Mouse (Mus musculus) liver, postnatal 0 days (tissue): ENCODE results near the gene Gm5129. TPM values are rescaled to one million over a fixed set of nuclear protein-coding genes. Genes with fewer than 3 reads are reported as not detected.
"Not testable (repeated sequence)": the region's sequence is repeated elsewhere in the genome, so short reads cannot be mapped to it uniquely, and the experiment has no call there.

ENCODE experiments used
- ATAC-seq: fragments of 200-750 bp; cut with Nextera tagmentation; 2 replicates; pipeline ENCODE4 v1.8.0; 2017; ENCODE audit warnings: mild to moderate bottlenecking, moderate library complexity
- DNase-seq: peaks from one replicate; pipeline ENCODE4 v3.0.0-alpha.2; 2016
- H3K27ac ChIP-seq: fragments of 300-500 bp; sonication (generic); 2 replicates; pipeline ENCODE4 v1.5.1; 2014; ENCODE audit warnings: antibody characterized with exemption, moderate library complexity, mild to moderate bottlenecking, low read depth
- H3K27me3 ChIP-seq: fragments of 300-500 bp; sonication (generic); 2 replicates; pipeline ENCODE4 v1.6.1; 2014; ENCODE audit warnings: low read length, control low read depth, mixed read lengths; ENCODE audit not compliant: insufficient read depth
- H3K36me3 ChIP-seq: fragments of 300-500 bp; sonication (generic); replicated peaks from 2 replicates; pipeline ENCODE4 v1.6.1; 2014; ENCODE audit warnings: mild to moderate bottlenecking, control low read depth, low read length, moderate library complexity, mixed read lengths; ENCODE audit not compliant: insufficient read depth
- H3K4me1 ChIP-seq: fragments of 300-500 bp; sonication (generic); 2 replicates; pipeline ENCODE4 v1.6.1; 2014; ENCODE audit warnings: antibody characterized with exemption, mild to moderate bottlenecking, control low read depth; ENCODE audit not compliant: insufficient read depth
- H3K4me2 ChIP-seq: fragments of 300-500 bp; sonication (generic); 2 replicates; pipeline ENCODE4 v1.6.1; 2014; ENCODE audit warnings: low read depth, mild to moderate bottlenecking, low read length, moderate library complexity, mixed read lengths
- H3K4me3 ChIP-seq: fragments of 300-500 bp; sonication (generic); 2 replicates; pipeline ENCODE4 v1.5.1; 2014; ENCODE audit warnings: low read depth, low read length
- H3K9ac ChIP-seq: fragments of 300-500 bp; sonication (generic); replicated peaks from 2 replicates; pipeline ENCODE4 v1.6.1; 2014; ENCODE audit warnings: mild to moderate bottlenecking, moderate library complexity
- H3K9me3 ChIP-seq: fragments of 300-500 bp; sonication (generic); 2 replicates; pipeline ENCODE4 v1.6.1; 2016; ENCODE audit warnings: mild to moderate bottlenecking, control low read depth, low read length, mixed read lengths
- CTCF ChIP-seq: sonication (generic); IDR thresholded peaks from 2 replicates; pipeline ENCODE4 v1.5.1; 2016; ENCODE audit warnings: antibody characterized with exemption, low read depth
- EP300 ChIP-seq: IDR thresholded peaks from 2 replicates; pipeline ENCODE4 v1.6.1; 2016; ENCODE audit warnings: antibody characterized with exemption, low read depth, mild to moderate bottlenecking
- WGBS: fragments of 180-500 bp; shearing (Covaris S2); extraction: QIAGEN DNeasy Blood & Tissue Kit; methylation state at CpG from one replicate; pipeline ENCODE4 v1.1.7; 2014; ENCODE audit not compliant: insufficient replicate concordance; 5-methylcytosine and 5-hydroxymethylcytosine counted together
- polyA plus RNA-seq: library from polyadenylated mRNA; unstranded; fragments of >200 nt; fragmentation: Nextera tagmentation; extraction: Ambion mirVana; gene quantifications from 2 replicates; pipeline ENCODE4 v1.2.1, GENCODE M21; 2015

Gene Gm5129
- polyA plus RNA-seq, 1 experiment from 2014 or later, result not detected

DNA sequence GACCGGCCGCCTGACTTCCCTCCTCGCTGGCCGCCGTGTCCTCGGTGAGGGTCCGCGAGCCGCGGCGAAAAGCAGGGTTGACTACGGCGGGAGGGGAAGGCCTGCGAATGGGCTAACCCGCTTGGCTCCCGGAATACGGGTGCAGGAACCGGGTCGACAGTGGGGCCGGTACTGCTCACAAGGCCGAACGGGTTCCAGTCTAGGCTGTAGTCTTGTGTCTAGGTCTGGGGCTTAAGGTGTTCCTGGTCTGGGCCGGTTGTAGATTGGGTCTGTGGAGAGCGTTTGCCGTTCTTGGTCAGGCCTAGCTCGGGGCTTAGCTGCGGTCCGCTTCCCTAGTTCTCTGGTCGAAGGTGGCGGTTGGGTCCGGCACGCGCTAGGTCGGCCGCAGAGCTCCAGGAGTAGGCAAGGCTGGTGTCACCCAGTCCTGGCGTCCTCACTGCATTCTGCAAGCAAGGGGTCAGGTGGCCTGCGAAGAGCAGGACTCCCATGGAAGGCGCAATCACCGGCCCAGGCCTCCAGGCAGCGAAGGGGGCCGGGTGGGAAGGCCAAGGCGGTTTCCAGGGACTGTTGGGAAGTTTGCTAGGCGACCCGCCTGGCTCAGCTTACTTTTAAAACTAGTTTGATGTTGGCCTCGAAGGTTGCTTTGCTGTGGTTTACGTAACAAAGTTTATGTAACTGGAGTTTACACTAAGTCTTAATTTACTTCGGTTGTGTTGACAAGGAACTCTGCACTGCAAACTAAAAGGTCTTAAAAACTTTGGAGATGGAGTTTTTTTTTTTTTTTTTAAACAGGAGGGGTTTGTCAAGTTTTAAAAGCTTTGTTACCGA is 551 bp upstream of the Gm5129 start:
- H3K27ac ChIP-seq, result peak overlapping the region; percentile 99
- peak overlapping the region; percentile 80 for H3K4me2 ChIP-seq
- peaks cover 31% of the 10 kb centered on the region for H3K4me1 ChIP-seq
- H3K4me3 ChIP-seq, result peak overlapping the region; percentile 96
- peak overlapping the region; percentile 96 for H3K9ac ChIP-seq
- TF ChIP-seq EP300, result no peak
- no peak for TF ChIP-seq CTCF
- no peaks in the 10 kb centered on the region for H3K27me3 ChIP-seq
- ATAC-seq (peak; percentile 57), DNase-seq (peak; percentile 69)
- WGBS, result under 1% methylated on average over 48 of the region's 48 CpGs
- no peaks in the 10 kb centered on the region for H3K9me3 ChIP-seq
- no peaks in the 10 kb centered on the region for H3K36me3 ChIP-seq

DNA sequence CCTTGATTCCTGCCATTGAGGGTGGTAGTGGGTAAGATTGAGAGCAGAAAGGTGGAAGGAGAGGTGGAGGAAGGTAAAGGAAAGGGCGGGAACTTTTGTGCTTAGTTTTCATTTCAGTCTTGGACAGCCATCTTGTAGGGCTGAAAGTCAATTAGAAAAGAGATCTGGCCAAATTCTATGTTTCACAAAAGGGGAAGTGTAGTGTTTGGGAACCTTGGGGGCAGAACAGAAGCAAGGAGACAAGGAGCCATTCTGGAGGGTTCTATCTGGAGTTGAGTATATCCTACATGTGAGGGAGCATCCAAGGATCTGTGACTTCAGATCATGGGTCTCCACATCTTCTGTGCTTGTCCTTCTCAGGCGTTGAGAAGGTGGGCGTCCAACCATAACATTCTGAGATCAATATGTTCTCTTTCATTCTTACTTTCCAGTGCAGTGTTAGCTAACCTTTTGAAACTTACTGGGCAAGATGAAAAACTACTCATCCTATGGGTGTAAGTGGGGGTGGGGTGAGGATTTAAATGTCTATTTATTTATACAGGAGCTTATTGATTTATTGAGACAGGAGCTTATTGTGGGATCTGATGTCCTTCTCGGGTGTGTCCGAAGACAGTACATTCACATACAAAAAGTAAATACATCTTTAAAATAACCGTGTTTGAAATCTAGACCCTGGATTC is 765 bp downstream of the Gm5129 start:
- DNase-seq (no peak), ATAC-seq (0 out of 2 replicates have a peak, but pooled peaks have one; percentile 2)
- Histone ChIP-seq H3K27me3 (no peaks in the 10 kb centered on the region), H3K4me2 (peak overlapping the region; percentile 80), H3K4me3 (peak overlapping the region; percentile 96), H3K9me3 (no peaks in the 10 kb centered on the region), H3K36me3 (no peaks in the 10 kb centered on the region), H3K4me1 (peaks cover 22% of the 10 kb centered on the region), H3K9ac (peak overlapping the region; percentile 96), H3K27ac (peak overlapping the region; percentile 99)
- WGBS, result 33% methylated on average over 6 of the region's 6 CpGs
- no peak for TF ChIP-seq EP300
- no peak for TF ChIP-seq CTCF

DNA sequence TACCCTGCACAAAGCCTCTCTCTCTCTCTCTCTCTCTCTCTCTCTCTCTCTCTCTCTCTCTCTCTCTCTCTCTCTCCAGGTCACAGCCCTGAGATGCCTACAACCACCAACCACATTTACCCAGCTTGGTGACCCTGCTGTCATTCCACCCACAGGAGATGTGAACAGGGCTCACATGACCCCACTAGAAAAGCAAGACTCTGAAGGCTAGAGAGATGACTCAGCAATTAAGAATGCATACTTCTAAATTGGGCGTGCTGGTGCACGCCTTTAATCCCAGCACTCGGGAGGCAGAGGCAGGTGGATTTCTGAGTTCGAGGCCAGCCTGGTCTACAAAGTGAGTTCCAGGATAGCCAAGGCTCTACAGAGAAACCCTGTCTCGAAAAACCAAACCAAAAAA is 9.7 kb downstream of the Gm5129 start:
- H3K9me3 ChIP-seq, H3K4me2 ChIP-seq, ATAC-seq, H3K4me1 ChIP-seq, H3K4me3 ChIP-seq, DNase-seq, H3K27me3 ChIP-seq, H3K36me3 ChIP-seq, H3K27ac ChIP-seq, H3K9ac ChIP-seq: not testable (repeated sequence)
- 75% methylated on average over 5 of the region's 5 CpGs for WGBS

DNA sequence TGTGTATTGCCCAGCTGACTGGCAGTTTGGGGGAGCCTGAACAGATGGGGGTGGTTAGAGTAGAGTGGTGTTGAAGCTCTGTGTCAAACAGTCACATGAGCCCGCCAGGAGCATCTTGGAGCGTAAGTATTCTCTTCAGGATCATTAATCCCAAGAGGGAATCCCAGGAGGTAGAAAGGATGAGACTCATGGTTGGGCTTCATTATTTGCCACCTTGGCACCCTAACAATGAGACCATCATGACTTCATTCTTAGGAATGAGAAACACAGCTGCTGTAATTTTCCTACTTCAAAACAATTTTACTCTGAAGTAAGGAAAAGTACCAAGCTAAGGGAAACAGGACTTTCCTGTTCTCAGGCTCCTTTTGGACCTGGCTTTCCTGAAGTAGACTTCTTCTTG is 10.4 kb downstream of the Gm5129 start:
- DNase-seq (no peak), ATAC-seq (no peak)
- TF ChIP-seq CTCF (no peak), EP300 (no peak)
- Histone ChIP-seq H3K9me3 (no peaks in the 10 kb centered on the region), H3K4me2 (no peak overlapping the region), H3K4me3 (no peak overlapping the region), H3K27ac (no peak overlapping the region), H3K27me3 (no peaks in the 10 kb centered on the region), H3K4me1 (no peaks in the 10 kb centered on the region), H3K36me3 (no peaks in the 10 kb centered on the region), H3K9ac (no peak overlapping the region)
- 81% methylated on average over 2 of the region's 2 CpGs for WGBS

DNA sequence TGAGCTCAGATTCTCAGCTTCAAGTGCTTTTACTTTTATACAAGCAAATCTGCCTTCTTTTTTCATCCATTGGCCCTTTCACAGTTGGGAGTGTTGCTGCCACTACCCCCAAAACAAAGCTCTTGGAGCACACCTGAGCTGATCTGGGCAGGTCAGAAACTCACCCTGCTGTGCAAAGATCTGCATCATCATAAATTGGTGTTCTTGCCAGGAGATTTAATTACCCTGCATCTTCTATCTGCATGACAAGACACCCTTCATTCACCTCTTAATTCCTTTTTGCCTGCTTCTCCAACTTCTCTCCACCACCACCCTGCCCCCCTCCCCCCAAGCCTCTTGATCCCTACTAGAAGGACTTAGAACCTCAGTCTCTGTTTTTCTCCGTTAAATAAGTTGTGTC is 14.6 kb downstream of the Gm5129 start:
- Histone ChIP-seq H3K36me3 (no peaks in the 10 kb centered on the region), H3K4me2 (no peak overlapping the region), H3K4me3 (no peak overlapping the region), H3K9me3 (no peaks in the 10 kb centered on the region), H3K9ac (no peak overlapping the region), H3K27ac (no peak overlapping the region), H3K4me1 (no peaks in the 10 kb centered on the region), H3K27me3 (no peaks in the 10 kb centered on the region)
- WGBS, result 20% methylated on average over 1 of the region's 1 CpGs
- DNase-seq (no peak), ATAC-seq (no peak)
- no peak for TF ChIP-seq CTCF
- no peak for TF ChIP-seq EP300

DNA sequence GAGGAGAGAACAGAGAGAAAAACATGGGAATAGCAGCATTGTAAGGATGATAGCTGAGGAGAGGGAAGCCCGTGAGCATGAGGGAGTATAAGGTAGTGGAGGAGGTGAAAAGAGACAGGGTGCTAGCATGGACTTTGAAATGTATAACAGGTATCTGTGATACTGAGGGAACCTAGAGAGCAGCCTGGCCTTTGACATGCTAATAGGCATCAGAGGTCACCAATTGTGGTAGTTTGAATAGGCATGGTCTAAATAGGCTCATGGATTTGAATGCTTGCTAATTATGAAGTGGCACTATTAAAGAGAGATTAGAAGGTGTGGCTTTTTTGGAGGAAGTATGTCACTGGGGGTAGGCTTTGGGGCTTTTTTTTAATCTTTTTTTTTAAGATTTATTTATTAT is 22.8 kb downstream of the Gm5129 start:
- no peaks in the 10 kb centered on the region for H3K36me3 ChIP-seq
- H3K4me1 ChIP-seq, result no peaks in the 10 kb centered on the region
- no peak overlapping the region for H3K27ac ChIP-seq
- no peak overlapping the region for H3K9ac ChIP-seq
- no peaks in the 10 kb centered on the region for H3K9me3 ChIP-seq
- H3K27me3 ChIP-seq, result no peaks in the 10 kb centered on the region
- ATAC-seq, result no peak
- H3K4me2 ChIP-seq, result no peak overlapping the region
- 34% methylated on average over 1 of the region's 1 CpGs for WGBS
- H3K4me3 ChIP-seq, result no peak overlapping the region
- TF ChIP-seq CTCF (no peak), EP300 (no peak)
- DNase-seq, result no peak
